Mouse (Mus musculus) brain, embryonic 14.5 days (tissue): ENCODE measurements around the gene Tbxas1.

Experiments
- CTCF ChIP-seq: fragments of 200-500 bp; IDR thresholded peaks from 2 replicates; pipeline ENCODE4 v1.5.1; 2012; ENCODE audit warnings: inconsistent platforms, mild to moderate bottlenecking, moderate library complexity, borderline replicate concordance; ENCODE audit not compliant: insufficient read depth, insufficient read length; ENCODE audit errors: extremely low read depth
- POLR2A ChIP-seq: fragments of 200-500 bp; IDR thresholded peaks from 2 replicates; pipeline ENCODE4 v1.6.1; 2012; ENCODE audit warnings: mild to moderate bottlenecking, inconsistent platforms, borderline replicate concordance; ENCODE audit not compliant: poor library complexity, insufficient read depth, insufficient read length, severe bottlenecking; ENCODE audit errors: extremely low read depth

DNA sequence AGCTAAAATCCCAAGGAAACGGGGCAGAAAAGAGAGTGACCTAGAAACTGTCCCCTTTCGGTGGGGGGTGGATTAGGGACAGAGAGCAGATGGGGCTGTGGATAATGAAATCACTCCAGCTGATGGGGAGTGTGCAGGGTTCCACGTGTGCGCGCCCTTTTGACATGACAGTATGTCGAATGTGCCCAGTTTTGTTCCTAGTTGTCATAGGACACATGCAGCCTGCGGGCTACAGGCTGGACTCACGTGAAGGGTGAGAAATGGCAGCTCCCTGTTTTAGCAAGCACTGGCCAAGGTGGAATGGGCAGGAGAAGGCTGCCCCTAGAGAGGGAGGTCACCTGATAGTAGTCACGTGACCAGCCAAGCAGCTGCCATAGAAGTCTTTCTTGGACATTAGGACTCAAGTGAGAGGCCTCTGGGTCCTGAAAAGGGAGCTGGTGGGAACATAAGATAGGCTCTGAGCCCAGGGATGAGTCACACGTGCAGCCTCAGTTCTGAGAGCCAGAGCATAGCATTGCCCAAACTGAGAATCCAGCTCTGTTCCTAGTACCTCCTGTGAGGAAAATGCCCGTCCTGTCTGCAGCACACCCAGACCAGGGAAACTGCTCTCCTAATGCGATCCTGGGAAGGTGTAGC lies 85.7 kb downstream of the Tbxas1 start:
- TF ChIP-seq POLR2A (no peak), CTCF (no peak)
